Comparison of ENCODE assay signal across 14 mouse cellular contexts in genomic region chr17:49734079-49734478, GRCm38 (mm10).
"Had no signal": no experiment of that assay in that cellular context is flagged by ENCODE, and none has a peak within 500 bp of the region (broad histone marks: within the 10 kb centered on the region; RNA-seq: fewer than 3 reads in every experiment).

No protein-coding gene starts in this region.

- H3K27me3 ChIP-seq: liver, embryonic 13.5 days; lung, embryonic 15.5 days; megakaryocyte, embryonic 14.5 days; midbrain, embryonic 15.5 days; neural tube, embryonic 13.5 days had no signal

- ATAC-seq: intestine, embryonic 16.5 days; liver, postnatal 0 days; midbrain, embryonic 15.5 days had no signal

- H3K4me2 ChIP-seq: liver, embryonic 13.5 days; lung, embryonic 15.5 days; midbrain, embryonic 11.5 days; midbrain, embryonic 15.5 days; neural tube, embryonic 13.5 days had no signal

- H3K36me3 ChIP-seq: liver, embryonic 13.5 days; lung, embryonic 15.5 days; midbrain, embryonic 15.5 days; neural tube, embryonic 13.5 days had no signal

- H3K4me3 ChIP-seq: left cerebral cortex, adult 2 months; limb, embryonic 10.5 days; liver, embryonic 13.5 days; lung, embryonic 15.5 days; megakaryocyte, embryonic 14.5 days; midbrain, embryonic 15.5 days; neural tube, embryonic 13.5 days had no signal

- H3K9ac ChIP-seq: liver, embryonic 13.5 days; liver, postnatal 0 days; lung, embryonic 15.5 days; midbrain, embryonic 15.5 days; neural tube, embryonic 13.5 days had no signal

- DNase-seq: liver, embryonic 13.5 days; liver, postnatal 0 days; lung, postnatal 14 days; right cerebral cortex, postnatal 14 days; thymus, postnatal 4 days had no signal

- H3K27ac ChIP-seq: left cerebral cortex, adult 2 months; limb, embryonic 10.5 days; liver, embryonic 13.5 days; lung, embryonic 15.5 days; macrophage; midbrain, embryonic 15.5 days; neural tube, embryonic 13.5 days had no signal

- H3K9me3 ChIP-seq: limb, embryonic 10.5 days; liver, embryonic 13.5 days; lung, embryonic 15.5 days; midbrain, embryonic 15.5 days; neural tube, embryonic 13.5 days had no signal

- H3K4me1 ChIP-seq: liver, embryonic 13.5 days; megakaryocyte, embryonic 14.5 days; midbrain, embryonic 15.5 days; neural tube, embryonic 13.5 days had no signal
